Mouse (Mus musculus) erythroblast, adult 5-6 weeks (primary cell): ENCODE measurements at regions not wholly inside any gene's neighbourhood (a gene's known extent, or its start where the extent isn't known, plus 50 kb on each side); places are given as distances from the start of the nearest gene placed in this dataset.

Experiments
- ATAC-seq: replicated peaks from 2 replicates; pipeline ENCODE4 v1.8.0; 2016; ENCODE audit warnings: moderate number of reproducible peaks, mild to moderate bottlenecking, moderate TSS enrichment, inconsistent platforms; ENCODE audit not compliant: poor library complexity, low FRiP score, severe bottlenecking

GRCm38 (mm10) chr15:67336294-67337039 lies 835.8 kb upstream of the Lrrc6 start:
- ATAC-seq = no peak

- ATAC-seq = no peak
Observed at GRCm38 (mm10) chr15:67332521-67332920, 831.8 kb upstream of the Lrrc6 start.

- ATAC-seq = no peak
Observed at GRCm38 (mm10) chr15:67320292-67320691, 819.6 kb upstream of the Lrrc6 start.

GRCm38 (mm10) chr15:67315202-67315601 lies 814.5 kb upstream of the Lrrc6 start:
- ATAC-seq = no peak

GRCm38 (mm10) chr15:67313648-67314047 lies 812.9 kb upstream of the Lrrc6 start:
- ATAC-seq = no peak

- ATAC-seq = no peak
Observed at GRCm38 (mm10) chr15:67305681-67306080, 805.0 kb upstream of the Lrrc6 start.

- ATAC-seq = no peak
Observed at GRCm38 (mm10) chr15:67303804-67304203, 803.1 kb upstream of the Lrrc6 start.

GRCm38 (mm10) chr15:67301871-67302363 lies 801.2 kb upstream of the Lrrc6 start:
- no peak for ATAC-seq

GRCm38 (mm10) chr15:67301024-67301423 lies 800.3 kb upstream of the Lrrc6 start:
- ATAC-seq = no peak

GRCm38 (mm10) chr15:67294797-67295196 lies 794.1 kb upstream of the Lrrc6 start:
- ATAC-seq = no peak

- ATAC-seq = no peak
Observed at GRCm38 (mm10) chr15:67289749-67290148, 789.0 kb upstream of the Lrrc6 start.

GRCm38 (mm10) chr15:67284941-67285340 lies 784.2 kb upstream of the Lrrc6 start:
- no peak for ATAC-seq

GRCm38 (mm10) chr15:67283275-67283972 lies 782.7 kb upstream of the Lrrc6 start:
- no peak for ATAC-seq

GRCm38 (mm10) chr15:67278869-67279268 lies 778.2 kb upstream of the Lrrc6 start:
- no peak for ATAC-seq

GRCm38 (mm10) chr15:67275058-67275457 lies 774.3 kb upstream of the Lrrc6 start:
- no peak for ATAC-seq

GRCm38 (mm10) chr15:67272397-67272796 lies 771.7 kb upstream of the Lrrc6 start:
- ATAC-seq = no peak

- no peak for ATAC-seq
Observed at GRCm38 (mm10) chr15:67263723-67264122, 763.0 kb upstream of the Lrrc6 start.

GRCm38 (mm10) chr15:67263313-67263712 lies 762.6 kb upstream of the Lrrc6 start:
- ATAC-seq = no peak

- no peak for ATAC-seq
Observed at GRCm38 (mm10) chr15:67262269-67262668, 761.6 kb upstream of the Lrrc6 start.

- ATAC-seq = no peak
Observed at GRCm38 (mm10) chr15:67260666-67261065, 760.0 kb upstream of the Lrrc6 start.

GRCm38 (mm10) chr15:67249147-67249546 lies 748.4 kb upstream of the Lrrc6 start:
- ATAC-seq = no peak
